Mouse (Mus musculus) urinary bladder, postnatal 25 days (tissue): ENCODE measurements at regions not wholly inside any gene's neighbourhood (a gene's known extent, or its start where the extent isn't known, plus 50 kb on each side); places are given as distances from the start of the nearest gene placed in this dataset.
A peak's percentile ranks its signal among the peaks of the same experiment; 100 is the strongest.

Experiments used
- DNase-seq: peaks from one replicate; pipeline ENCODE4 v3.0.0; 2022; ENCODE audit warnings: low spot score

GRCm38 (mm10) chr15:10838584-10839288 lies 113.4 kb upstream of the C1qtnf3 start:
- DNase-seq = no peak

GRCm38 (mm10) chr15:10840621-10841034 lies 111.5 kb upstream of the C1qtnf3 start:
- DNase-seq = no peak

DNA sequence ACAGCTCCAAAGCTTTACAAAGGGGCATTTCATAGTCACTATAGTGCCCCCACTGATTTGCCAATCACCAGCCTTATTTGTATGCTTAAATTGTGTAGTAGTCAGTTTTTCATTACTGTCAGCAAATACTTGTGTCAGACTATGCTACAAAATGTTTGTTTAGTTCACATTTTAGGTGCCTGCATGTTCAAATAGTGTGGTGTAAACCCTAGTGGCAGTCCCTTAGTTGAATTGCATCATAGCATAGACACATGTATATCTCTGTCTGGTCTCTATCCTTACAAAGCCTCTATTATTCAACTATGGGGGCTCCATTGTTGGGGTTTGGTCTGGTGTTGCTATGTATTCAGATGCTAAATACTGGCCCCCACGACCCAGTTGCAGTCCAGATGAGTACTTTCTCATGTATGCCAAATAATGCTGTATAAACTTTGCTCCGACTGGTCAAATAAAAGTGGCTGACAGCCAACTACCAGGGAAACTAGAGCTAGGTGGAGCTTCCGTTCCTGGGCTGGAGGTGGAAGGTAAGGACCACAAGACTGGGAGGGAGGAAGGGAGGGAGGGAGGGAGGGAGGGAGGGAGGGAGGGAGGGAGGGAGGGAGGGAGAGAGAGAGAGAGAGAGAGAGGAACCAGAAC lies 109.0 kb upstream of the C1qtnf3 start:
- DNase-seq = no peak

DNA sequence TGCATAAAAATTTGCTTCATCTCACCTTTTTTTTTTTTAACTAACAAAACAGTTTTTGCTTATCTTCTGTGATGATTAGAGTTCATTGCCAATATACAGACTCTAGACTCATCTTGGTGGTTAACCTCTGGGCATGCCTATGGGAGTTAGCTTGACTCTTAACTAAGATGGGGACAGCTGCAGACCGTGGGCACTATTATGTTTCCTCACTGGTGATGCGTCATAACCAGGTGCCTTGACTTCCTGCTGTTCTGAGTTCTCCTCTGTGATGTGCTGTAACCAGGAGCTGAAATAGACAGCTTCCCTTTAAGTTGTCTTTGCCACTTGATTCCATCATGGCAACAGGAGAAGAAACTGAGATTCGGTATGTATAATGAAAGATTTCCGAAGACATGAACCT lies 105.4 kb upstream of the C1qtnf3 start:
- DNase-seq = no peak

GRCm38 (mm10) chr15:10864004-10864775 lies 87.9 kb upstream of the C1qtnf3 start:
- no peak for DNase-seq

GRCm38 (mm10) chr15:10865109-10865508 lies 87.0 kb upstream of the C1qtnf3 start:
- DNase-seq = no peak

DNA sequence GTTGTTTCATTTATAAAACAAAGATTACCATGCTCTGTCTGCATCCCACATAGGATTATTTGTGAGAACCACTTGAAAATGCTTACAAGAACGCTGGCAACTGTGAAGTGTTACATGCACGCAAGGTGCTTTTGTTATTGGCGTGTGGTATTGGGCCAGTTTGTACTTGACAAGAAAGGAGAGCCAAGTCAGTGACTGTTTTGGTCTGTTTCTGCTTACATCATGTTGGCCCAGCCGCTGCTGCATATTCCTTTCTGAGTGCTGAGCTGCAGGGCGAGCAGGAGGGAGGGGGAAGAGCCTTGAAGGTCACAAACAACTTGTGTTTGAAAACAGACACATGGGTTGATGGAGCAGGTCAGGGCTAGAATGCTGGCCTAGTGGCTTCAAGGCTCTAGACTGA lies 85.3 kb upstream of the C1qtnf3 start:
- DNase-seq = no peak

DNA sequence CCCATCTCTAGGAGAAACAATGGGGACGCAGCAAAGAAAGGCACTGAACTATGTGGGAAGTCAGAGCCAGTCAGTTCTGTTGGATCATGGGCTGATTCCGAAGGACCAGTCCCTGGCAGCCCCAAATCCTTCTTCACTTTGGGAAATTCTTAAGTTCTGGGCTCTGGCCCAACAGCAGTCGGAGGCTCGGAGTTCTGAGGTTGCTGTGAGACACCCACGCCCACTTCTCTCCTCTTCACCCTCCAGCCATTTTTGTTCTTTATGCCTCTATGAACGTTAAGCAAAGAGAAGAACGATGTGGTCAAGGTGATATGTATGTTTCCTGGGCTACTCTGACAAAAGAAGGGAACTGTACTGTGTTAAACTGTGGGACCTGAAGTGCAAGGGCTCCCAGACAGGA lies 84.0 kb upstream of the C1qtnf3 start:
- DNase-seq = no peak

- DNase-seq = no peak
Measured at GRCm38 (mm10) chr15:10868716-10869585, 83.2 kb upstream of the C1qtnf3 start.

DNA sequence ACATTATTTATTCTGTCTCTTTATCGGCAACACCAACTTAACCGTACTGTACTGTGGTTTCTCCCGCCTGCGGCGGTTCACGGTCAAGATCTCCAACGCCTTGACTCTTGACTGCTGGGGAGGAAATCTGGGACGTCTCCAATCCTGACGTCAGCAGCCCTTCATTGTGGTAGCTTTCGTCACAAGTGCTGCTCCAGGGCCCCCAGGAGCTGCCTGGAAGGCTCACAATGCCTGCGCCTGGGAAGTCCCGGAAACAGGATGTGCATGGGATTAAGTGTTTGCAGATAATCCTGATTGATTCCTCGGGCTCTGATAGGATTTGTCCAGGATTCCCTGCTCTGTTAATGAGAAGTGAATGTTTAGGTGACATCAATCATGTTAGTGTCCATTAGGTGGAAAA lies 82.3 kb upstream of the C1qtnf3 start:
- DNase-seq = no peak

- no peak for DNase-seq
Measured at GRCm38 (mm10) chr15:10872322-10872967, 79.7 kb upstream of the C1qtnf3 start.

DNA sequence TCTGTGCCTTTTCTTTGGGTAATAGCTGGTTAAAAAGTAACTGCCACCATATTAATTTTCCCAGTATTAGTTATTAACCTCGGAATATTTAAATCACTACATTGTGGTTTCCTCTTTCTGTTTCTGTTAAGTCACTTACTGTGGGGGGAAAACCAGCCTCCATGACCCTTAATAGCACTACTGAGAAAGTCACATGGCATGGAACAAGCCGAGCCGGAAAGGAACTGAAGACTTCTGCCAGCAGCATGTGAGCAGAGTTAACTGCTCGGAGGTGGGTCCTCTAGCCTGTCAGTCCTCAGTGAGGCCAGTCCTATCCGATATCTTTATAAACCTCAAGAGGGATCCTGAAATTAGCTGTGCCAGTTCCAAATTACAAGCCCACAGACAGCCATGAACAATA lies 75.8 kb upstream of the C1qtnf3 start:
- DNase-seq = no peak

DNA sequence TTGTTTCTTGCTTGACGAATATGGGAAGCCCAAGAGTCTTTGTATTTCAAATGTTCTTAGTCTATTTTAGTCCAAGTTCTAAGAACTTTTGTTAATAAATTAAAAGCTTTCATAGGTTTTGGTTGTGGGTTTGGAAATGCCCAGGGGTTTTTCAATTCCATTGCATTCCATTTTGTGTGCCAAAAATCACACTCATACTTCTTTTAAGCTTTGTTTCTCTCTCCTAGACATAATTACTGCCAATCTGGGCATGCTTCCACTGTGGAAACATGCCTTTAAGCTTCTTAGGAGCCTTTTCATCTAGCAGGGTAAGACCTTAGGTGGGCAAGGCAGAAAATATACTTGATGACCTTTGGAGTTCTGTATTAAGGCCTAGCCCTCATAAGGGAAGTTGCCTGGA lies 70.4 kb upstream of the C1qtnf3 start:
- no peak for DNase-seq

DNA sequence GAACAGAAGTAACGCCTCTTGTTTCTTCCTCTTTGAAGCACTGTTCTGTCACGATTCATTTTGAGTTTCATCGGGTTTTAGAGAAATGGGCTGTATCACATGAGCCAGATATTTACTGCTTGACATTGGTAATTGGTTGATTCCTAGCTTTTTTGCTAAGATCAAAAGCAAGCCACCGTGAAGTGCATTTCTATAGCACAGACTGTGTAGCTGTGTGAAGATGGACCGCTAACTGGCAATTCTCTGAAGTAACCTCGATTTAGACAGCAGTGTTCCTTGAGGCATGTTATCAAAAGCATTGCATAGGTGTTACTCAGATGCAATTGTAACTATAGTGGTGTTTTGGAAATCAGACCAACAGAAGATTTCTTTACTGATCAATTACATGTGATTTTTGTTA lies 64.1 kb upstream of the C1qtnf3 start:
- DNase-seq = no peak

GRCm38 (mm10) chr15:10890220-10890921 lies 61.8 kb upstream of the C1qtnf3 start:
- peak; percentile 71 for DNase-seq

DNA sequence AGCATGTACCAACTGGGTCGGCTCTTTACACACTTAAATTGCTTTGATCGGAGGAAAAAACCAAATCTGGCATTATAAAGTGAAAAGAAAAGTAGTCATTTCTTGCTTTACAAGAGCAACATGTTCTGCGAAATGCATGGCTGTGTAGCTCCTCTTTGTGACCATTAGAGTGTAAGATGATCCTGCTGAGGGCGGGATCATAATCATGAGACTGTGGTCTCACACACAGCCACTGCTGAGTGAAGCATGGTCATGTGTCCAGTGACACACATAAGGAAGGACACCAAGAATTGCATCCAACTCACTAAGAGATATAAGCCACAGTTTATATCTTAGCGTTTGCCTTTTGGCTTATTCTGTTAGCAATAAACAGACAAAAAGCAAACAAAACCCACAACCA lies 53.8 kb upstream of the C1qtnf3 start:
- no peak for DNase-seq

- no peak for DNase-seq
Measured at GRCm38 (mm10) chr15:10898715-10899486, 53.2 kb upstream of the C1qtnf3 start.

DNA sequence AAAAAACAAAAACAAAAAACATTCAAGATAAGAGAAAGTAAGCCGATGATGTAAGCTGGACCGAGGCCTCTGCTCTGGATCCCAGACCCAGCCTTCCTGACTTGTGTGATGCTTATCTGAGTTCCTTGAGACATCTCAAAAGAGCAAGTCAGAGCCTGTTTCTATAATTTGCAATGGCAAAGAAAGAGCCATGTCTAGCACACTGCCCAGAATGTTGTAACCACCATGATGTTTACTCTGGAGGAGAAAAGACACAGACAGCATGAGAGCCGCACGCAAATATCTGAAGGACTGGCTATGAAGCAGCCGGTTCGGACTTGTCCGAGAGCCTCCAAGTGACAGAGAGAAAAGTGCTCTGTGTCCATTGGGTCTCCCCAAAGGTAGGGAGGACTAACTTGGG lies 52.2 kb upstream of the C1qtnf3 start:
- DNase-seq = peak; percentile 22

GRCm38 (mm10) chr15:10901075-10901474 lies 51.1 kb upstream of the C1qtnf3 start:
- peak; percentile 33 for DNase-seq

DNA sequence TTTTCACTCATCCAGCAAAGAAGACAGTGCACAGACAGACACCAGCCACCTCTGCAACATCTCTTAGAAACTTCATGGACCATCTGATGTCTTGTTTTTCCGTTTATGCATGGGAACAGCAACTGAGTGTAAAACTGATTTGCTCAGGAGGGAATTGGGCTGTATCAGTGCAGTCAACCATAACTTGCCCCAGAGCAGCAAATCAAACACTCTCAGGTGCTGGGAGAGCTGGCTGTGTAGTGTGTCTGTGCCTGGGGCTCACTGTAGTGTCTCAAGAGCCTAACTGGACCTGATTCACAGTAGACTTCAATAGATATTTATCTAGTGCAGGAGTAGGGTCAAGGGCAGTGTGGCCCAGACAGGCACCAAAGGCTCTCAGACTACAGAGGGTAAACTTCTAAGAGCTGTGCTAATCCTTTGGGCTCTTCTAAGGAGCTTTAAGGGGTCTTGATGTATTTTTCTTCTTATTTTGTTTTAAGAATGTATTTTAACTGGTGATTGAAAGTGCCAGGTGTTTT lies 50.3 kb upstream of the C1qtnf3 start:
- DNase-seq = no peak
